Mouse (Mus musculus): ENCODE measurements at regions not wholly inside any gene's neighbourhood (a gene's known extent, or its start where the extent isn't known, plus 50 kb on each side); places are given as distances from the start of the nearest gene placed in this dataset.

DNA sequence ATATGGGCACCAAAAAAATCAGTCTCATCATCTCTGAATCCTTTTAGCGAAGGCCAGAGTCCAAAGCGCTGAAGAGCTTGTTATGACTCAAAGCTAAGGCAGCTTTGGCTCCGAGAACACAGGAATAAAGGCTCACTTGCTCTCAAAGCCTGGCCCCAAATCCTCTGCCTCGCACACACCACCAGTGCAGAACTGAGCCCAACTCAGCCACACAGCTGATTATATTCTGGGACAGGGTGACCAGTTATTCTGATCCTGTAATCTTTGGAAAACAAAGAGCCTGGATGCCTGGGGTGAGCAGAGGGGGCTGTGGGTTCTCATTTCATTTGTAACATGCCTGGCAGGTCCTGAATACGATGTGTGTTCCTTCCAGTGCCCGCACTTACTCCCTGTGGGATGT, 73.9 kb downstream of the Irx6 start:
- TF ChIP-seq MYOG (IDR thresholded peaks at IDR 0.05; ENCODE audit: control insufficient read depth, extremely low read depth, insufficient read length) = no peak
- no peak for TF ChIP-seq CTCF (IDR thresholded peaks at IDR 0.05; ENCODE audit: control insufficient read depth, insufficient read depth, insufficient read length)
- TF ChIP-seq USF1 (IDR thresholded peaks at IDR 0.05; ENCODE audit: low read depth) = no peak
- no peak for TF ChIP-seq MAX (IDR thresholded peaks at IDR 0.05)

Measured in C2C12 (cell line).